Mouse (Mus musculus): ENCODE results near the gene Chrm3.

- TF ChIP-seq GATA1 (IDR thresholded peaks at IDR 0.05; ENCODE audit: borderline replicate concordance, low read length): no peak
- no peak for TF ChIP-seq FLI1 (IDR thresholded peaks at IDR 0.05; ENCODE audit: low read length)
Measured at GRCm38 (mm10) chr13:10065776-10066175, 294.9 kb downstream of the Chrm3 start.
